Mouse (Mus musculus): ENCODE results near the gene Rims1. TPM values are rescaled to one million over a fixed set of nuclear protein-coding genes. Genes with fewer than 3 reads are reported as not detected.

Rims1 gene
- polyA plus RNA-seq, 1 experiment: 7.6 TPM

GRCm38 (mm10) chr1:22649432-22649831 is 156.4 kb downstream of the Rims1 start:
- Histone ChIP-seq H3K9ac (ENCODE audit: low read depth, poor library complexity, severe bottlenecking) (no peak overlapping the region), H3K27ac (ENCODE audit: insufficient read depth, low read length) (no peak overlapping the region), H3K27me3 (ENCODE audit: control insufficient read depth, insufficient read depth, low read length, poor library complexity, severe bottlenecking) (no peaks in the 10 kb centered on the region), H3K4me3 (ENCODE audit: low read depth, low read length) (no peak overlapping the region), H3K36me3 (ENCODE audit: control insufficient read depth, insufficient read depth, low read length, poor library complexity, severe bottlenecking) (no peaks in the 10 kb centered on the region), H3K4me1 (ENCODE audit: control insufficient read depth, insufficient read depth, low read length) (no peaks in the 10 kb centered on the region), H3K9me3 (replicated peaks; ENCODE audit: control insufficient read depth, insufficient read depth, low read length, poor library complexity, severe bottlenecking) (no peaks in the 10 kb centered on the region)
- TF ChIP-seq CTCF (IDR thresholded peaks at IDR 0.05; ENCODE audit: low read depth, low read length): no peak
- no peak for TF ChIP-seq POLR2A (IDR thresholded peaks at IDR 0.05; ENCODE audit: insufficient read depth, low read length)
- TF ChIP-seq EP300 (IDR thresholded peaks at IDR 0.05; ENCODE audit: insufficient read depth, low read depth, low read length): no peak

GRCm38 (mm10) chr1:22645257-22645656 is 160.5 kb downstream of the Rims1 start:
- no peak for TF ChIP-seq EP300 (IDR thresholded peaks at IDR 0.05; ENCODE audit: insufficient read depth, low read depth, low read length)
- no peak for TF ChIP-seq CTCF (IDR thresholded peaks at IDR 0.05; ENCODE audit: low read depth, low read length)
- no peak for TF ChIP-seq POLR2A (IDR thresholded peaks at IDR 0.05; ENCODE audit: insufficient read depth, low read length)
- Histone ChIP-seq H3K36me3 (ENCODE audit: control insufficient read depth, insufficient read depth, low read length, poor library complexity, severe bottlenecking) (no peaks in the 10 kb centered on the region), H3K27ac (ENCODE audit: insufficient read depth, low read length) (no peak overlapping the region), H3K9ac (ENCODE audit: low read depth, poor library complexity, severe bottlenecking) (no peak overlapping the region), H3K4me1 (ENCODE audit: control insufficient read depth, insufficient read depth, low read length) (no peaks in the 10 kb centered on the region), H3K27me3 (ENCODE audit: control insufficient read depth, insufficient read depth, low read length, poor library complexity, severe bottlenecking) (no peaks in the 10 kb centered on the region), H3K9me3 (replicated peaks; ENCODE audit: control insufficient read depth, insufficient read depth, low read length, poor library complexity, severe bottlenecking) (no peaks in the 10 kb centered on the region), H3K4me3 (ENCODE audit: low read depth, low read length) (no peak overlapping the region)

- Histone ChIP-seq H3K9me3 (replicated peaks; ENCODE audit: control insufficient read depth, insufficient read depth, low read length, poor library complexity, severe bottlenecking) (no peaks in the 10 kb centered on the region), H3K27ac (ENCODE audit: insufficient read depth, low read length) (no peak overlapping the region), H3K9ac (ENCODE audit: low read depth, poor library complexity, severe bottlenecking) (no peak overlapping the region), H3K36me3 (ENCODE audit: control insufficient read depth, insufficient read depth, low read length, poor library complexity, severe bottlenecking) (no peaks in the 10 kb centered on the region), H3K4me1 (ENCODE audit: control insufficient read depth, insufficient read depth, low read length) (no peaks in the 10 kb centered on the region), H3K4me3 (ENCODE audit: low read depth, low read length) (no peak overlapping the region), H3K27me3 (ENCODE audit: control insufficient read depth, insufficient read depth, low read length, poor library complexity, severe bottlenecking) (no peaks in the 10 kb centered on the region)
- TF ChIP-seq EP300 (IDR thresholded peaks at IDR 0.05; ENCODE audit: insufficient read depth, low read depth, low read length) (no peak), CTCF (IDR thresholded peaks at IDR 0.05; ENCODE audit: low read depth, low read length) (no peak)
Measured at GRCm38 (mm10) chr1:22640568-22640967, 165.2 kb downstream of the Rims1 start.

GRCm38 (mm10) chr1:22639702-22640101 is 166.1 kb downstream of the Rims1 start:
- TF ChIP-seq EP300 (IDR thresholded peaks at IDR 0.05; ENCODE audit: insufficient read depth, low read depth, low read length) (no peak), POLR2A (IDR thresholded peaks at IDR 0.05; ENCODE audit: insufficient read depth, low read length) (no peak), CTCF (IDR thresholded peaks at IDR 0.05; ENCODE audit: low read depth, low read length) (no peak)
- Histone ChIP-seq H3K9ac (ENCODE audit: low read depth, poor library complexity, severe bottlenecking) (no peak overlapping the region), H3K27ac (ENCODE audit: insufficient read depth, low read length) (no peak overlapping the region), H3K36me3 (ENCODE audit: control insufficient read depth, insufficient read depth, low read length, poor library complexity, severe bottlenecking) (no peaks in the 10 kb centered on the region), H3K4me1 (ENCODE audit: control insufficient read depth, insufficient read depth, low read length) (no peaks in the 10 kb centered on the region), H3K9me3 (replicated peaks; ENCODE audit: control insufficient read depth, insufficient read depth, low read length, poor library complexity, severe bottlenecking) (no peaks in the 10 kb centered on the region), H3K27me3 (ENCODE audit: control insufficient read depth, insufficient read depth, low read length, poor library complexity, severe bottlenecking) (no peaks in the 10 kb centered on the region), H3K4me3 (ENCODE audit: low read depth, low read length) (no peak overlapping the region)

GRCm38 (mm10) chr1:22633871-22634270 is 171.9 kb downstream of the Rims1 start:
- H3K9me3 ChIP-seq (replicated peaks; ENCODE audit: control insufficient read depth, insufficient read depth, low read length, poor library complexity, severe bottlenecking): no peaks in the 10 kb centered on the region
- H3K27ac ChIP-seq (ENCODE audit: insufficient read depth, low read length): no peak overlapping the region
- no peaks in the 10 kb centered on the region for H3K4me1 ChIP-seq (ENCODE audit: control insufficient read depth, insufficient read depth, low read length)
- no peaks in the 10 kb centered on the region for H3K27me3 ChIP-seq (ENCODE audit: control insufficient read depth, insufficient read depth, low read length, poor library complexity, severe bottlenecking)
- no peak overlapping the region for H3K4me3 ChIP-seq (ENCODE audit: low read depth, low read length)
- H3K36me3 ChIP-seq (ENCODE audit: control insufficient read depth, insufficient read depth, low read length, poor library complexity, severe bottlenecking): no peaks in the 10 kb centered on the region
- TF ChIP-seq CTCF (IDR thresholded peaks at IDR 0.05; ENCODE audit: low read depth, low read length) (no peak), EP300 (IDR thresholded peaks at IDR 0.05; ENCODE audit: insufficient read depth, low read depth, low read length) (no peak), POLR2A (IDR thresholded peaks at IDR 0.05; ENCODE audit: insufficient read depth, low read length) (no peak)
- H3K9ac ChIP-seq (ENCODE audit: low read depth, poor library complexity, severe bottlenecking): no peak overlapping the region

- Histone ChIP-seq H3K27me3 (ENCODE audit: control insufficient read depth, insufficient read depth, low read length, poor library complexity, severe bottlenecking) (no peaks in the 10 kb centered on the region), H3K36me3 (ENCODE audit: control insufficient read depth, insufficient read depth, low read length, poor library complexity, severe bottlenecking) (no peaks in the 10 kb centered on the region), H3K9ac (ENCODE audit: low read depth, poor library complexity, severe bottlenecking) (no peak overlapping the region), H3K4me1 (ENCODE audit: control insufficient read depth, insufficient read depth, low read length) (no peaks in the 10 kb centered on the region), H3K9me3 (replicated peaks; ENCODE audit: control insufficient read depth, insufficient read depth, low read length, poor library complexity, severe bottlenecking) (no peaks in the 10 kb centered on the region), H3K27ac (ENCODE audit: insufficient read depth, low read length) (no peak overlapping the region), H3K4me3 (ENCODE audit: low read depth, low read length) (no peak overlapping the region)
- TF ChIP-seq EP300 (IDR thresholded peaks at IDR 0.05; ENCODE audit: insufficient read depth, low read depth, low read length) (no peak), CTCF (IDR thresholded peaks at IDR 0.05; ENCODE audit: low read depth, low read length) (no peak), POLR2A (IDR thresholded peaks at IDR 0.05; ENCODE audit: insufficient read depth, low read length) (no peak)
Measured at GRCm38 (mm10) chr1:22632551-22632950, 173.2 kb downstream of the Rims1 start.
